Mouse (Mus musculus): ENCODE results near the gene Mindy4.

Gene Mindy4

DNA sequence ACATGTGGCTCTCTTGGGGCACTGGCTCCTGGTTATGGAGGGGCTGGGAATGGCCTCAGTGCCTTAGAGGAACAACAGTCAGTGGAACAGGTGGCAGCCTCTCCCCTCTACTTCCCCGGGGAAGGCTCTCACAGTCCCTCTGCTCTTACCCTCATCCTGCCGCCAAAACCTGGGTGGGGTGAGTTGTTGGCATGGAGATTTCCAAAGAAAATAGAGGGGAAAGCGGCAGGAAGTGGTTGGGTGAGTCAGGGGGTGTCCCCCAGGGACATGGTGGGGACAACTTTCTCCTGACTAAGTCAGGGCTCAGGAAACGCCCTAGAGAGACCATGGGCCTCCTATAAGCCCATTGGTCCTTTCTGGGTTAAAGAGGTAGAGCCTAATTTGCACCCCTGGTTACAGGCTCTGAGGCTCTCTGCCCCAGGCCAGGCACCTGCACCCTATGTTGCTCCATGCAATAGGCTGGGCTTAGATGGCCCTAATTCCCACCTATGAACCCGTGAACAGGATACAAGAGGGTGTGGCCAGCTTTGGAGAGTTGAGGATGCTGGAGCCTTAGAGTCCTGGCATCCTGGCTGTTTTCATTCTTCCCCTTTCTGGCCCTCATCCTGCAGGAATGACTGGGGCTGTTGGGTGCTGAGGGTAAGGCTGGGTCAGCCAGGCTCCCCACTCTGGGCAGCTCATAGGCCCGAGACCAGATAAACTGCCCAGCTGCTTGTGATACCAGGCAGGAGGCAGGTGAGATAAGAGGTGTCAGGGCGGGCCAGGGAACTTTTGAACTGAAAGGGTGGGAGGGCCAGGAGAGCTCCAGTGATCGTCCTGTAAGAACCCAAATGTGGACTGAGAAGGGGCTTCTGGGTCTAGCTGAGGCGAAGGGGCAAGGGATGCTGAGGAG is 136.0 kb downstream of the Mindy4 start:
- no peak for DNase-seq (ENCODE audit: low spot score in 2 of 2)

DNA sequence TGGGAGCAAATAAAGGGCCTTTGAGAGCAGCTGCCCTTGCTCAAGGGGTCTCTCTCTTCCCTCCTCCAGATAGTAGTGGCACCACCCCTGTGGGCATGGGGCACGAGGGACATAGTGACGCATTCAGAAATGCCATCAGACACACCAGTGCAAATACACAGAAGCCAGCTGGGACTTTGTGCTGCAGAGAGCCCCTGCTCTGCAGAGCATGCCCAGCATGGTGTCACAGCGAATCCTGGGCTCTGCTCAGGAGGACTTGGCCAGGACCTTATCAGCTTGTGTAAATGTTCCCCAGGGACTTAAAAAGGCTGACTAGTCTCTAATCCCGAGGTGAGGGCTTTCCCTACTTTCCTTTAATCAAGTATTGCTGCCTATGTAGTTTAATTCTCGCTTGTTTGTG is 138.5 kb downstream of the Mindy4 start:
- DNase-seq (ENCODE audit: low spot score in 2 of 2), result no peak

DNA sequence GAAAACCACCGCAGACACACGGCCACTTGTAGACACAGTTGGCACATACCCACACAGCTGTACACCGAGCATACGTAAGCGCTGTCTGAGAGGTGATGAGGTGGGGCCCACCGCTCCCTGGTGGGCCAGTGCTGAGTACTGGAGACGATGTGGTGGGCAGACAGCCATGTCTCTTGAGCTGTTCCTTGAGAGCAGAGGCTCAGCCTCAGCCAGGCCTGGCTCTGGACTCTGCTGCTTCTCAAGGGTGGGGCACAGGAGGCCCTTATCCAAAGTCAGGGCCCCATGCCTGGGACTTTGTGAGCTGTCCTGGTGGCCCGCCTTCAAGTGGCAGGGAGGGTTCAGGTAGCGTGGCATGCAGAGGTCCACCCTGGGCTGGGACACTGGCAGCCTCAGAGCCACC is 139.1 kb downstream of the Mindy4 start:
- DNase-seq (ENCODE audit: low spot score in 2 of 2), result no peak

DNA sequence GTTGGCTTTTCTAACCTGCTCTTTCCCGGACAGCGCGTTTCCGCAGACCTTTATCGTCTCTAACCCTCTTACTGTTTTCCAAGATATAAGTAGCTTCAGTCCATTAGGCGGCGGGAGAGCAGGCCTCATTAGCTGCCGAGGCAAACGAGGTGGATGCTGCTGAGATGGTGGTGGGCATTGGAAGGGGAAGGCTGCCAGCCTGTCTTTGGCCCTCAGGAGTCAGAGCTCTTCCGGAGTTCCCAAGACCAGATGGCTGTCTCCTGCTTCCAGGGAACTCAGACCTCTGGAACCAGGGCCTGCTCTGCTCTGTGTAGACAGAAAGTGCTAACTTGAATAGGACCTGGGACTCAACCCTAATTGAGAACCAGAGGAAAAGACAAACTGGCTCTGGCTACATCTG is 140.3 kb downstream of the Mindy4 start:
- DNase-seq (ENCODE audit: low spot score in 2 of 2), result no peak

- no peak for DNase-seq (ENCODE audit: low spot score in 2 of 2)
Measured at GRCm38 (mm10) chr6:55344291-55345016, 141.3 kb downstream of the Mindy4 start.

GRCm38 (mm10) chr6:55345264-55345663 is 142.1 kb downstream of the Mindy4 start:
- DNase-seq (ENCODE audit: low spot score in 2 of 2), result no peak

- DNase-seq (ENCODE audit: low spot score in 2 of 2), result no peak
Measured at GRCm38 (mm10) chr6:55346491-55346890, 143.3 kb downstream of the Mindy4 start.

DNA sequence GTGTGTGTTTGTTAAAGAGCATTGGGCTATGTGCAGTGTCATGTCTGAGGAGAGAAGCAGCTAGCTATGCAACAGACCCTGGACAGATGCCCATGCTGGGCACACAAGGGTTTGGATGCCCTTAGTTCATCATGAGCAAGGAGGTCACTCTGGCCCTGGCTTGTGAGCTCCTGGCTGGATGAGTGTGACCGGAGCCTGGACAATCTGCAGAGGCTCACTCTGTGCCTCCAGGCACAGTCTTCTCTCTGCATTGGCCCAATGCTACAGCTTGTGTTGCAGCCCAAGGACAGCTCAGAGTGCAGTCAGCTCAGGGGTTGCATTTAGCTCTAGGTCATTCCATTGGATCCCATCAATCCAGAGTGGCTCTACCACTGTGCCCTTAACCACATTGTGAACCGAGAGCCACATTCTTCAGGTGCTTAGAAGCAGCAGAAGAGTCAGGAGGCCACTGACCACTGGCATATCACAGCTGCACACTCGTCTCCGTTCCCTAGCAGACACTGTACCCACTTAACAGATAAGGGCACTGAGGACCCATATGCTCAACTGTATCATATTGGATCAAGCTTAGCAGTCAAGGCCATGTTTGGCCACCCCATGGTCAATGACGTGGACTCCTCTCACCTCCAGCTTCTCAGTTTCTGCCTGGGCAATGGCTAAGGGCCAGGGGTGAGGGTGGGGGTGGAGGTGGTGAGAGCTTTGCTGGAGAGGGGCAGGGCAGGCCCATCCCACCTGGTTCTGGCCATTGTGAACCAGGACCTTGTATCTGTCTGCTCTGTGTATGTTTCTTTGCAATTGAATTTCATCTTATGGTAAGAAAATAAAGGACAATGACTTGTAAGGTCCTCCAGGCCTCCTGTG is 144.8 kb downstream of the Mindy4 start:
- DNase-seq (ENCODE audit: low spot score in 2 of 2), result no peak

GRCm38 (mm10) chr6:55349231-55349630 is 146.0 kb downstream of the Mindy4 start:
- DNase-seq (ENCODE audit: low spot score in 2 of 2), result no peak

GRCm38 (mm10) chr6:55350383-55350952 is 147.3 kb downstream of the Mindy4 start:
- no peak for DNase-seq (ENCODE audit: low spot score in 2 of 2)

- DNase-seq (ENCODE audit: low spot score in 2 of 2), result no peak
Measured at GRCm38 (mm10) chr6:55351712-55352111, 148.5 kb downstream of the Mindy4 start.

- DNase-seq (ENCODE audit: low spot score in 2 of 2), result no peak
Measured at GRCm38 (mm10) chr6:55353711-55354445, 150.7 kb downstream of the Mindy4 start.

GRCm38 (mm10) chr6:55354456-55355117 is 151.4 kb downstream of the Mindy4 start:
- no peak for DNase-seq (ENCODE audit: low spot score in 2 of 2)

- no peak for DNase-seq (ENCODE audit: low spot score in 2 of 2)
Measured at GRCm38 (mm10) chr6:55355575-55355974, 152.4 kb downstream of the Mindy4 start.

DNA sequence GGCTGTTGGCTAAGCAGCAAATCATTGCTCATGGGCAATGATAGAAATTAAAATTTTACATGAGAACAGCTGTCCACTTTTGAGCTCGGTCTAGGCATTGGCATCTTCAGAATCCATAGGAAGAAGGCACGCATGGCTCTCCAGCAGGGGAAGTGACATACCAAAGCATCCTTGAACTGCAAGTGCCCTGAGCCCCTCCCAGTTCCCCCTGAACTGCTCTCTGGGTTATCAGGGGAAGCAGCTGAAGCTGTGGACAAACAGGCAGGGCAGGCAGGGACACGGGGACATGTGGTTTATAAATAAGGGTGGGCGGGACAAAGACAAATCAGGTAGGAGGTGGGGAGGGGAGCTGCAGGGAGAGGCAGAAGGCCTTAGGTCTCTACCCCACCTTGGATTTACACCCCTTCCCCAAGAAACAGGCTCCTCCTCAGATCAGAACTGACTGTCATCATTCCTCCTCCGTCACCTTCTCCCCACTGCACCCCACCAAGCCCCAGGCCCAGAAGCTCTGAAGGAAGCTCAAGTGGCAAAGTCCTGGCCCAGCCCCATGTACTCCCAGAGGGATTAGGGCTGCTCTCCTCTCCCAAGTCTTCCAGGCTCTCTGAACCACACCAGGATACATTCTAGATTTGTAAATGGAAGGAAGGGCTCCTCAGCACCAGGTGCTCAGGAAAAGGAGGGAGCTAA is 153.0 kb downstream of the Mindy4 start:
- no peak for DNase-seq (ENCODE audit: low spot score in 2 of 2)

DNA sequence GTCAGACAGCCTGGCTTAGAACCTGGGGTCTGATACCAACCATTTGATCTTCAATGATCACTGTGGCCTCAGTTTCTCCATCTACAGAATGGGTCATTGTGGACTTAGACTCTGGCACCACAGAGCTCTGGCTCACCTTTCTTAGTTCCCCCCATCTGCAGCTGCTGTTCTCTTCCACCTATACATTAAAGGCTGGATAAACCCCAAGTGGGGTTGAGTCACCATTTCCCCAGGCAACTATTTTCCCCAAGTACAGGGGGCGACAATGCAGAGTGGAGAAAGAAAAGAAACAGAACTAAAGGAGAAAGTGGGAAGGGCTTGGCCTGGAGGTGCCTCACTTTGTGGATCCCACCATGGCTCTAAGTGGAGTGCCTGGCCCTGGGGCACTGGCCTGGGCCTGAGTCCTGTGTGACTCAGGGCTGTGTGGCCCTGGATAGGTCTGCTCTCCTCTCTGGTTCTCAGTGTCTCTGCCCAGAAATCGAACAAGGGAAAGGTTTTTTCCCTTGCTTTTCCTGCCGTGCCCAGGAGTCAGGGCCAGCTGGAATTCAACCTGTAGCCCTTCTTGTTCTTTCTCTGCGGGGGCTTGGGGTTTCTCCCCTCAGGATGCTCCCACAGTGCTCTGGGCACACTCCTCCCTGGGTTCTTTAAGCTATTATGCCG is 153.9 kb downstream of the Mindy4 start:
- no peak for DNase-seq (ENCODE audit: low spot score in 2 of 2)

DNA sequence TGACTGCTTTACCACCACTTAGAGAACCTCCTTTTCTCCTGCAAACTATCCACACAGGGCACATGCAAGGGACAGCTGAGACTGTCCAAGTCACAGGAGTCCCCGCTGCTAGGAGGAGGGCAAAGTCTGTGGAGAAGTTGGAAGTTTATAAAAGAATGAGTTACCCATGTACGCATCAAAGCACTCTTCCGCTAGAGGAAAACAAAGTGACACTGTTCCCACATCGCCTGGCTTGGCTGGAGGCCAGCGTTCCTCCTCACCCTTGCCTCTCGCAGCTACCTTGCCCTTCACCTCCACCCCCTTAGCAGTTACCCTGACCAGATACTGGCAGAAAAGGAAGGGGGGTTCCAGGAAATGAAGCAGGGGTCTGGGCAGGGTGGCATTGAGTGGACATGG is 154.5 kb downstream of the Mindy4 start:
- DNase-seq (ENCODE audit: low spot score in 2 of 2), result no peak

GRCm38 (mm10) chr6:55358731-55359143 is 155.6 kb downstream of the Mindy4 start:
- DNase-seq (ENCODE audit: low spot score in 2 of 2), result no peak

DNA sequence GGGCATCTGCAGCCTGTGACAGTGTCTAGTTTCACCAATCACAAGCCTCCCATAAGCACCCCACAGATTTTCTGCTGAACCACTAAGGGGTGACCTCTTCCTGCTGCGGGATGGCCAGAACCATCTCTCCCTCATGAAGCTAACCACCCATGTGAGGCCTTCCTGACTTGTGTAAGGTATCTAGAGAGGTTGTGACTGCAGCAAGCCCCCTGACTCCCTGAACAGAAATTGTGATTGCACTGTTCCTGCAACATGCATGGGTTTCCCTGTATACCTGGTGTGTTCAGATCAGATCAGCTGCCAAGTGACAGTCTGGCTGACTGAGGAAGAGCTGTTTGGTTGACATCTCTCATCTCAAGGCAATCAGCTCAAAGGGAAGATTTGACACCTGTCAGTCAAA is 159.5 kb downstream of the Mindy4 start:
- no peak for DNase-seq (ENCODE audit: low spot score in 2 of 2)
